Comparison of ENCODE assay signal across 27 mouse cellular contexts in genomic region chr9:86819366-86819765, GRCm38 (mm10).
"Had no signal": no experiment of that assay in that cellular context is flagged by ENCODE, and none has a peak within 500 bp of the region (broad histone marks: within the 10 kb centered on the region; RNA-seq: fewer than 3 reads in every experiment).

No protein-coding gene starts in this region.

- H3K4me1 ChIP-seq: heart, embryonic 13.5 days; heart, embryonic 15.5 days; hindbrain, embryonic 10.5 days; hindbrain, embryonic 12.5 days; intestine, embryonic 15.5 days; liver, embryonic 13.5 days; liver, embryonic 15.5 days had no signal

- H3K27ac ChIP-seq: gastrocnemius, adult 2 months; heart, adult 2 months; heart, embryonic 13.5 days; heart, embryonic 15.5 days; hindbrain, embryonic 10.5 days; hindbrain, embryonic 12.5 days; hindbrain, embryonic 14.5 days; intestine, embryonic 15.5 days; layer of hippocampus, adult 2 months; left cerebral cortex, adult 2 months; liver, embryonic 13.5 days; liver, embryonic 15.5 days had no signal

- H3K4me2 ChIP-seq: heart, embryonic 11.5 days; heart, embryonic 13.5 days; heart, embryonic 15.5 days; hindbrain, embryonic 12.5 days; hindbrain, embryonic 14.5 days; intestine, embryonic 15.5 days; liver, embryonic 11.5 days; liver, embryonic 13.5 days; liver, embryonic 15.5 days had no signal

- H3K4me3 ChIP-seq: gastrocnemius, adult 2 months; heart, adult 2 months; heart, embryonic 13.5 days; heart, embryonic 15.5 days; hindbrain, embryonic 10.5 days; hindbrain, embryonic 12.5 days; intestine, embryonic 15.5 days; layer of hippocampus, adult 2 months; left cerebral cortex, adult 2 months; liver, embryonic 13.5 days; liver, embryonic 15.5 days had no signal

- H3K36me3 ChIP-seq: hindbrain, embryonic 10.5 days; hindbrain, embryonic 12.5 days; intestine, embryonic 15.5 days; liver, embryonic 13.5 days; liver, embryonic 15.5 days had no signal

- H3K9me3 ChIP-seq: heart, embryonic 13.5 days; heart, embryonic 15.5 days; hindbrain, embryonic 10.5 days; hindbrain, embryonic 12.5 days; intestine, embryonic 15.5 days; liver, embryonic 13.5 days; liver, embryonic 15.5 days had no signal

- DNase-seq: gastrocnemius, adult 2 months; gastrocnemius, postnatal 10 days; gastrocnemius, postnatal 25 days; heart, adult 2 months; heart, postnatal 4 days; kidney, adult 18-20 months; kidney, adult 8-10 months; kidney, postnatal 10 days; kidney, postnatal 25 days; kidney, postnatal 4 days; liver; liver, embryonic 13.5 days; liver, postnatal 0 days had no signal

- H3K27me3 ChIP-seq: heart, embryonic 13.5 days; heart, embryonic 15.5 days; hindbrain, embryonic 12.5 days; intestine, embryonic 15.5 days; liver, embryonic 13.5 days; liver, embryonic 15.5 days had no signal

- ATAC-seq: hindbrain, embryonic 16.5 days; inflammation-experienced regulatory T-cells, adult 6 months; intestine, embryonic 15.5 days; intestine, postnatal 0 days; liver, postnatal 0 days had no signal

- H3K9ac ChIP-seq: heart, embryonic 13.5 days; heart, embryonic 15.5 days; hindbrain, embryonic 12.5 days; hindbrain, embryonic 14.5 days; intestine, embryonic 15.5 days; liver, embryonic 13.5 days; liver, embryonic 15.5 days; liver, postnatal 0 days had no signal
